Mouse (Mus musculus) adipose tissue, adult 10 weeks (tissue): ENCODE results near the gene Foxs1. TPM values are rescaled to one million over a fixed set of nuclear protein-coding genes. Genes with fewer than 3 reads are reported as not detected.

Experiments used
- polyA plus RNA-seq: library from polyadenylated mRNA; stranded (reverse); fragments of 350-450 nt; fragmentation: Illumina TruSeq; extraction: RNeasy Lipid Tissue Mini Kit (QIAGEN cat#74804); gene quantifications from one replicate; pipeline ENCODE4 v1.2.3, GENCODE M21; 2014; ENCODE audit warnings: low read depth, low replicate concordance

The Foxs1 gene
- 5.9 TPM for polyA plus RNA-seq

DNA sequence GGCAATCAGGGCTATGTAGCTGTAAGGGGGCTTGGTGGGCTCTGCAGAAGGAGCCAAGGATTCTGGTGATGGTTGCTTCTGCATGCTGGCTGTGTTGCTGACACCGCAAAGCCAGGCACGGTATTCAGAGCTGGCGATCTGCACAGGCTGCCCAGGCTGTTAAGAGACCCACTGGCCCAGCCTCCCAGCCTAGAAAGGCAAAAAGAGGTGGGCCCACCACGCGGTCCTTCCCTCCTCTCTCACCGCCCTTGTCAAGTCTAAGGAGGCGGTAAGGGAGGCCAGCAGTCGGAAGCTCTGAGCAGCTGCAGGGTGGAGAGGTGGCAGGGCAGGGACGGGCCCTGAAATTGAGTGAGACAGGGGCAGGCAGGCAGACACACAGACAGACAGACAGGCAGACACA lies at the start of gene Foxs1:
TSS of gene Foxs1 (minus strand) at position 161 of the 400 bp plus-strand sequence.

DNA sequence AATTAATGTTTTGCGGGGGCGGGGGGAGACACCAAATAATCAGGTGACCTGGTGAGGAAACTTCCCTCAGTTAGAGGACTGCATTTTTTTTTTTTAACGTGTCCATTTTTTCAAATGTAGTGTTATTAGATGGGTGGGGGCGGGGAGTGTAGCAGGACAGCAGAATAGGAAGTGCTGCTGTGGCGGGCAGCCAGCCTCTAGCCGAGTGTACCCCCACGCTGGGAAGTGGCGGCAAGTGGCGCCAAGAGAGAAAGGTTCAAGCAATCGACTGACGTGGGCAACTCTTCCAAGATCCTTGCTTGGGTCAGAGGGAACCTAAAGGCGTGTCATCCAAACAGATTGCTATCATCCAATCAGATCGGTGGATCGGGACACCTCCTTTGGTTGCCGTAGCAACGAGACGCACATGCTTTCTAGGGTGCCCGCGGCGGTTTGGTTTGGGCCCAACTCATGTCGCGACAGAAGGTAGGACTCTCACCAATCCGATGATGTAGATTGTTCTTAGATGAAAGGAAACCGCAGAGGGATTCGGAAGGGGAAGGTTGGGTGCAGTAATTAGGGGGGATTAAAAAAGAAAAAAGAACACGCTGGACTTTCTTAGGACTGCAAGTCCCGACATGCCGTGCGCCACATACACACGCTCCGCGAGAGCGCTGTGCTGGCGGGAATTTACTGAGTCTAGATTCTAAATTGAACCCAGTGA lies 29.2 kb upstream of the Foxs1 start, which contains the start of gene Ttll9:
TSS of gene Ttll9 (plus strand) at position 395 of the 703 bp plus-strand sequence.

DNA sequence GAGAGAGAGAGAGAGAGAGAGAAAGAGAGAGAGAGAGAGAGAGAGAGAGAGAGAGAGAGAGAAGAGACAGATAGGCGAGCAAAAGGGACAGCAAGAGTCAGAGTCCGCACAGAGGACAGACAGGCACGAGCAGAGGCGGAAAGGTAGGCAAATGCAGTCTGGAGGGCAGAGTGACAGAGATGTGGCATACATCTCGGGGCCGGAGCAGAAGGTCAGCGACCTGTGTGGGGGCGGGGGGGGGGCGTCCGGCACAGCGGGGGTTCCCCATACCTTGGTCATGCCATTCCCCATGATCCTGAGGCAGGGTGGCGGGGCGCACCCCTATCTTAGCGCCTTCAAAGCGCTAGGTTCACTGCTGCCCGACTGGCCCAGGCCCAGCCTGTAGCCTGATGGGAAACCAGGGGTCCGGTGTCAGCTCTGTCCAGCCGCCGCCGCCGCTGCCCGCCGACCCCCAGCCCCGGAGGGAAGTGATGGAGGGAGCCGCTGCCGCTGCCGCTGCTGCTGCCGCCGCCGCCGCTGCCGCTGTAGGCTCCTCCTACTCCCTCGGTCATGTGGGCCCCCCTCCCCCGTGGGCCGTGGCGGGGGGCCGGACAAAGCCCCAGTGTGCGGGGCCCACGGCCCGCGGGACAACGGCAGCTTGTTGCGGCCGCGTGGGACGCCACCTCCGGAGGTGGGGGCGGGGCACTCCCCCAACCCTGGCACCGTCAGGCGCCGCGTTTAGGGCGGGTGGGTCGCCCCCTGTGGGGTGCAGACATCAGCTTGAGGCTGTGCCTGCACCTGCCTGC lies 18.2 kb upstream of the Foxs1 start, which contains the start of gene Dusp15:
TSS of gene Dusp15 (minus strand) at position 634 of the 785 bp plus-strand sequence.

DNA sequence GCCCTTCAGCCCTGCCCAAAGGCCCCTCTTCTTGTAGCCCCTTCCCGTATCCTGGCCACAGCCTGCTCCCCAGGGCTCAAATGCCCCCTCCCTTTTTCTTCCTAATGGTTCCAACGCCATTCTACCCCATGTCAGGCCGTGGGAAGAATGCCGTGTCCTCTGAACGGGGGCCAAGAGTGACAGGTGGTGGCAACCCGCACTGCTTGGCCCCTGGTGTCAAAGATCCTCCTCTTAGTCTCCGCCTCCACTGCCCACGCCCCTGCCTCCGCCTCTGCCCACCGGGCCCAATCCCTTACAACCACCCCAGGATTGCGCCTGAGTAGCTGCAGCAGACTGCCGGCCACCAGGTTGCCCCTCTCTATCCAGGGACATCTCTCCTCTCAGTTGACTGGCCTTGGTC lies 22.0 kb downstream of the Foxs1 start, which contains the start of gene Mylk2:
TSS of gene Mylk2 (plus strand) at position 322 of the 400 bp plus-strand sequence.

Other genes starting within 250 kb of the Foxs1 start
- gene Mcts2, start 246.2 kb downstream of the Foxs1 start, polyA plus RNA-seq = 14.8 TPM
- gene Id1, start 197.0 kb downstream of the Foxs1 start, polyA plus RNA-seq = 38.8 TPM
- 5.2 TPM for gene Cox4i2, start 179.0 kb downstream of the Foxs1 start, polyA plus RNA-seq
- 42.0 TPM for gene Bcl2l1, start 101.5 kb downstream of the Foxs1 start, polyA plus RNA-seq
- gene Tpx2, start 85.2 kb downstream of the Foxs1 start, polyA plus RNA-seq = 1.9 TPM
- 1.1 TPM for gene Mylk2, start 21.9 kb downstream of the Foxs1 start, polyA plus RNA-seq
- gene Dusp15, start 18.5 kb upstream of the Foxs1 start, polyA plus RNA-seq = 21.3 TPM
- gene Ttll9, start 29.3 kb upstream of the Foxs1 start, polyA plus RNA-seq = 12.9 TPM
- gene Pdrg1, start 82.2 kb upstream of the Foxs1 start, polyA plus RNA-seq = 219 TPM
- 4.2 TPM for gene Xkr7, start 98.6 kb upstream of the Foxs1 start, polyA plus RNA-seq
- 11.4 TPM for gene Ccm2l, start 132.7 kb upstream of the Foxs1 start, polyA plus RNA-seq
- 2.9 TPM for gene Hck, start 175.3 kb upstream of the Foxs1 start, polyA plus RNA-seq
- 66.5 TPM for gene Tm9sf4, start 228.1 kb upstream of the Foxs1 start, polyA plus RNA-seq